Mouse (Mus musculus) cerebellum, postnatal 4 days (tissue): ENCODE data around the gene Efs.

Experiments used
- DNase-seq, 2 experiments: peaks; one replicate each; pipeline ENCODE4 v3.0.0; 2022; ENCODE audit warnings: low spot score in 2 of 2, mixed read lengths in 1 of 2

Efs gene

GRCm38 (mm10) chr14:54874165-54874564 is 51.8 kb downstream of the Efs start:
- no peak for DNase-seq

- DNase-seq: no peak
These were observed 55.1 kb downstream of the Efs start, which contains the start of gene Homez for GRCm38 (mm10) chr14:54870861-54871260. Homez (minus strand) TSS chr14:54870961.

GRCm38 (mm10) chr14:54868026-54868425 is 57.9 kb downstream of the Efs start:
- no peak for DNase-seq

GRCm38 (mm10) chr14:54866936-54867335 is 59.0 kb downstream of the Efs start:
- no peak for DNase-seq
